Mouse (Mus musculus) lung, postnatal 0 days (tissue): ENCODE data around the gene Cass4.

Experiments
- CTCF ChIP-seq: IDR thresholded peaks from 2 replicates; pipeline ENCODE4 v1.5.1; 2016; ENCODE audit warnings: antibody characterized with exemption, mild to moderate bottlenecking
- EP300 ChIP-seq: IDR thresholded peaks from 2 replicates; pipeline ENCODE4 v1.6.1; 2016; ENCODE audit warnings: antibody characterized with exemption, mild to moderate bottlenecking, control low read depth

GRCm38 (mm10) chr2:172462813-172463212 lies 69.2 kb downstream of the Cass4 start:
- TF ChIP-seq CTCF: no peak
- TF ChIP-seq EP300: no peak
